In the genomic region with DNA sequence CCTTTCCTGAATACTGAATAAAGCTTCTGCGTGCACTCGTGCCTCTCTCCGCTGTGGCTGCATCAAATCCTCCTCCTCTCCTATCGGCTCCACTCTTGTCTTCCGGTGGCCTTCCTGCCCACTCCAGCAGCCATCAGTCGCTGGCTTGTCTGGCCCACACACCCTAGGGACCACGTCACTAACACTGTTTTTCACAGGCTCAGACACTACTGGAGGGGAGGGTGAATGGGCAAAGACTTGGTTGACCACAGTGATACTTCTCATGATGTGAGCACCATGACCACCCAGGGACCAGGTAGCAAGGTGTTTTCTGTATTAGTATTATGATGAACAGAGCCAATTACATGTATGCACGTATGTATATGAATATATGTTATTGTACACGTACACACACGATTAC, we compare ENCODE assay signal across 12 mouse cellular contexts. TPM values are rescaled to one million over a fixed set of nuclear protein-coding genes. Genes with fewer than 3 reads are reported as not detected.
DNase-seq lines count a peak whose midpoint lies in the region; ATAC-seq lines count a peak whose summit lies in the region.
"Had no signal": no experiment of that assay in that cellular context is flagged by ENCODE, and none has a peak within 500 bp of the region (broad histone marks: within the 10 kb centered on the region; RNA-seq: fewer than 3 reads in every experiment).

No protein-coding gene starts in this region.

- WGBS in neural tube, embryonic 11.5 days = 84% methylated on average over 10 of the region's 10 CpGs
- WGBS in hindbrain, embryonic 11.5 days = 69% methylated on average over 10 of the region's 10 CpGs
- WGBS in midbrain, embryonic 13.5 days = 46% methylated on average over 10 of the region's 10 CpGs
- WGBS in intestine, embryonic 15.5 days = 84% methylated on average over 10 of the region's 10 CpGs

- peak overlapping the region; percentile 69; the same call in 1 of the 2 replicates for H3K27ac ChIP-seq in neural tube, embryonic 11.5 days (ENCODE audit: low read depth, low read length)
- H3K27ac ChIP-seq in hindbrain, embryonic 11.5 days (ENCODE audit: low read depth, low read length) = peak overlapping the region; percentile 37
- H3K27ac ChIP-seq in midbrain, embryonic 13.5 days = peak overlapping the region; percentile 84
- no peak overlapping the region for H3K27ac ChIP-seq in intestine, embryonic 15.5 days
- H3K27ac ChIP-seq: liver, embryonic 14.5 days had no signal

- no peak overlapping the region for H3K4me2 ChIP-seq in neural tube, embryonic 11.5 days (ENCODE audit: low read depth)
- H3K4me2 ChIP-seq in hindbrain, embryonic 11.5 days (replicated peaks; ENCODE audit: low read depth, low read length) = no peak overlapping the region
- H3K4me2 ChIP-seq in midbrain, embryonic 13.5 days (replicated peaks) = 0 out of 2 replicates have a peak overlapping the region, but pooled peaks have one; percentile 13
- no peak overlapping the region for H3K4me2 ChIP-seq in intestine, embryonic 15.5 days (replicated peaks)

- peaks cover 22% of the 10 kb centered on the region for H3K4me1 ChIP-seq in neural tube, embryonic 11.5 days (ENCODE audit: control insufficient read depth, insufficient read depth, low read length)
- peaks cover 8% of the 10 kb centered on the region for H3K4me1 ChIP-seq in hindbrain, embryonic 11.5 days (replicated peaks; ENCODE audit: control insufficient read depth, insufficient read depth, low read length)
- peaks cover 60% of the 10 kb centered on the region for H3K4me1 ChIP-seq in midbrain, embryonic 13.5 days (replicated peaks)
- no peaks in the 10 kb centered on the region for H3K4me1 ChIP-seq in intestine, embryonic 15.5 days (replicated peaks)

- no peak overlapping the region for H3K9ac ChIP-seq in neural tube, embryonic 11.5 days (ENCODE audit: low read length)
- H3K9ac ChIP-seq in hindbrain, embryonic 11.5 days (ENCODE audit: low read depth, low read length) = peak overlapping the region; percentile 20; the same call in 1 of the 2 replicates
- no peak overlapping the region; the same call in 1 of the 2 replicates for H3K9ac ChIP-seq in midbrain, embryonic 13.5 days (replicated peaks)
- no peak overlapping the region for H3K9ac ChIP-seq in intestine, embryonic 15.5 days
- H3K9ac ChIP-seq: liver, embryonic 14.5 days had no signal

- intact Hi-C loops in heart, postnatal 14 days (cut with DNase I) = no loop called here

- no peaks in the 10 kb centered on the region for H3K9me3 ChIP-seq in neural tube, embryonic 11.5 days (ENCODE audit: control insufficient read depth, low read length)
- H3K9me3 ChIP-seq in hindbrain, embryonic 11.5 days (ENCODE audit: control insufficient read depth, low read length) = no peaks in the 10 kb centered on the region
- H3K9me3 ChIP-seq in midbrain, embryonic 13.5 days = no peaks in the 10 kb centered on the region
- no peaks in the 10 kb centered on the region for H3K9me3 ChIP-seq in intestine, embryonic 15.5 days

- no peak overlapping the region for H3K4me3 ChIP-seq in neural tube, embryonic 11.5 days (ENCODE audit: low read depth, low read length)
- no peak overlapping the region for H3K4me3 ChIP-seq in hindbrain, embryonic 11.5 days (ENCODE audit: low read depth, low read length)
- H3K4me3 ChIP-seq in midbrain, embryonic 13.5 days (replicated peaks) = no peak overlapping the region
- no peak overlapping the region for H3K4me3 ChIP-seq in intestine, embryonic 15.5 days (replicated peaks)
- H3K4me3 ChIP-seq: myocyte had no signal

- peaks cover 2% of the 10 kb centered on the region; the same call in 1 of the 2 replicates for H3K36me3 ChIP-seq in neural tube, embryonic 11.5 days (ENCODE audit: control insufficient read depth, insufficient read depth, low read length)
- H3K36me3 ChIP-seq in hindbrain, embryonic 11.5 days (ENCODE audit: control insufficient read depth, insufficient read depth, low read length) = no peaks in the 10 kb centered on the region
- H3K36me3 ChIP-seq in midbrain, embryonic 13.5 days = peaks cover 25% of the 10 kb centered on the region
- no peaks in the 10 kb centered on the region for H3K36me3 ChIP-seq in intestine, embryonic 15.5 days

- peak; percentile 60 for ATAC-seq in neural tube, embryonic 11.5 days (ENCODE audit: insufficient read depth, low FRiP score, low TSS enrichment)
- ATAC-seq in hindbrain, embryonic 11.5 days (ENCODE audit: low FRiP score) = peak; percentile 47
- peak; percentile 28 for ATAC-seq in midbrain, embryonic 13.5 days
- ATAC-seq in granulocyte monocyte progenitor cell, adult 5-6 weeks (replicated peaks; ENCODE audit: poor library complexity, severe bottlenecking) = no peak
- ATAC-seq in intestine, embryonic 15.5 days = no peak

- no peak for DNase-seq in neural tube, embryonic 11.5 days (ENCODE audit: low spot score)
- DNase-seq in neural tube, embryonic 10.5 days (ENCODE audit: extremely low spot score, low spot score) = no peak
- DNase-seq in hindbrain, embryonic 11.5 days (ENCODE audit: low spot score) = peak; percentile 29
- no peak for DNase-seq in cerebellum, postnatal 36 days
- no peak for DNase-seq in heart, postnatal 14 days
- DNase-seq: adrenal gland, postnatal 25 days; kidney, postnatal 14 days had no signal

- H3K27me3 ChIP-seq in neural tube, embryonic 11.5 days (ENCODE audit: control insufficient read depth, insufficient read depth, low read length) = no peaks in the 10 kb centered on the region
- H3K27me3 ChIP-seq in hindbrain, embryonic 11.5 days (ENCODE audit: control insufficient read depth, insufficient read depth, low read length) = no peaks in the 10 kb centered on the region
- no peaks in the 10 kb centered on the region for H3K27me3 ChIP-seq in midbrain, embryonic 13.5 days
- no peaks in the 10 kb centered on the region for H3K27me3 ChIP-seq in intestine, embryonic 15.5 days (replicated peaks)

RNA-seq across cellular contexts. Expression of gene Rab6b, which starts 34.7 kb away (rescaled TPM):
- 18.1 and 22.5 TPM in 2 replicates for polyA plus RNA-seq in neural tube, embryonic 11.5 days (2014; fragmentation: Nextera tagmentation; extraction: Ambion mirVana)
- 24.1 and 24.2 TPM in 2 replicates for polyA plus RNA-seq in hindbrain, embryonic 11.5 days (2014; fragmentation: Nextera tagmentation; extraction: Ambion mirVana)
- 58.9 and 64.2 TPM in 2 replicates for polyA plus RNA-seq in midbrain, embryonic 13.5 days (2015; fragmentation: Nextera tagmentation; extraction: Ambion mirVana)
- 0.11 and 0.23 TPM in 2 replicates for total RNA-seq in granulocyte monocyte progenitor cell, adult 5-6 weeks (2014; fragmentation: Nextera tagmentation)
- total RNA-seq in granulocyte monocyte progenitor cell, adult 5-6 weeks (2017) = 0.15 and 0.17 TPM in 2 replicates
- polyA plus RNA-seq in intestine, embryonic 15.5 days (2015; fragmentation: Nextera tagmentation; extraction: Ambion mirVana) = 5.7 and 5.9 TPM in 2 replicates
- 1 to 10 TPM; 1.5 to 1.8 TPM for total RNA-seq in heart, postnatal 14 days (2021)

RNA-seq across cellular contexts. Expression of gene Srprb, which starts 55.7 kb away (rescaled TPM):
- 64.5 and 71.8 TPM in 2 replicates for polyA plus RNA-seq in neural tube, embryonic 11.5 days (2014; fragmentation: Nextera tagmentation; extraction: Ambion mirVana)
- polyA plus RNA-seq in hindbrain, embryonic 11.5 days (2014; fragmentation: Nextera tagmentation; extraction: Ambion mirVana) = 55.0 and 59.4 TPM in 2 replicates
- polyA plus RNA-seq in midbrain, embryonic 13.5 days (2015; fragmentation: Nextera tagmentation; extraction: Ambion mirVana) = 49.3 and 55.1 TPM in 2 replicates
- 34.0 and 34.8 TPM in 2 replicates for total RNA-seq in granulocyte monocyte progenitor cell, adult 5-6 weeks (2014; fragmentation: Nextera tagmentation)
- 24.4 and 24.6 TPM in 2 replicates for total RNA-seq in granulocyte monocyte progenitor cell, adult 5-6 weeks (2017)
- polyA plus RNA-seq in intestine, embryonic 15.5 days (2015; fragmentation: Nextera tagmentation; extraction: Ambion mirVana) = 46.4 and 55.2 TPM in 2 replicates
- 10 to 100 TPM; 16.7 to 18.6 TPM for total RNA-seq in heart, postnatal 14 days (2021)

Comparison
In these comparisons a context has a peak if more than half of its experiments do, and no peak if none do; other contexts are left out.
1. ATAC-seq: peak in neural tube, embryonic 11.5 days (single experiment), hindbrain, embryonic 11.5 days (single experiment) and midbrain, embryonic 13.5 days (single experiment); none in granulocyte monocyte progenitor cell, adult 5-6 weeks (single experiment) and intestine, embryonic 15.5 days (single experiment).